Mouse (Mus musculus) limb, embryonic 14.5 days (tissue): Measurements from ENCODE around the gene Notch1. TPM values are rescaled to one million over a fixed set of nuclear protein-coding genes. Genes with fewer than 3 reads are reported as not detected.
A peak's percentile ranks its signal among the peaks of the same experiment; 100 is the strongest.

Experiments
- ATAC-seq: fragments of 200-750 bp; cut with Nextera tagmentation; 2 replicates; pipeline ENCODE4 v1.8.0; 2017; ENCODE audit warnings: low read depth, moderate number of reproducible peaks, moderate TSS enrichment; ENCODE audit not compliant: low FRiP score
- DNase-seq: peaks from one replicate; pipeline ENCODE4 v3.0.0-alpha.2; 2015; ENCODE audit warnings: low spot score
- H3K27ac ChIP-seq: fragments of 300-500 bp; sonication (generic); replicated peaks from 2 replicates; pipeline ENCODE4 v1.5.1; 2014; ENCODE audit warnings: low read depth, mild to moderate bottlenecking, low read length, moderate library complexity, mixed read lengths
- H3K27me3 ChIP-seq: fragments of 300-500 bp; sonication (generic); 2 replicates; pipeline ENCODE4 v1.6.1; 2014; ENCODE audit warnings: low read length, mixed read lengths; ENCODE audit not compliant: control insufficient read depth, insufficient read depth
- H3K36me3 ChIP-seq: fragments of 300-500 bp; sonication (generic); 2 replicates; pipeline ENCODE4 v1.6.1; 2014; ENCODE audit warnings: mild to moderate bottlenecking, low read length, moderate library complexity, mixed read lengths; ENCODE audit not compliant: control insufficient read depth, insufficient read depth
- H3K4me1 ChIP-seq: fragments of 300-500 bp; sonication (generic); 2 replicates; pipeline ENCODE4 v1.6.1; 2014; ENCODE audit warnings: antibody characterized with exemption, low read length, mixed read lengths; ENCODE audit not compliant: control insufficient read depth, insufficient read depth
- H3K4me2 ChIP-seq: fragments of 300-500 bp; sonication (generic); replicated peaks from 2 replicates; pipeline ENCODE4 v1.6.1; 2014; ENCODE audit warnings: low read depth, mild to moderate bottlenecking, low read length, moderate library complexity; ENCODE audit not compliant: severe bottlenecking
- H3K4me3 ChIP-seq: fragments of 300-500 bp; sonication (generic); replicated peaks from 2 replicates; pipeline ENCODE4 v1.5.1; 2014; ENCODE audit warnings: low read length
- H3K9ac ChIP-seq: fragments of 300-500 bp; sonication (generic); 2 replicates; pipeline ENCODE4 v1.6.1; 2014; ENCODE audit warnings: mild to moderate bottlenecking, low read depth, low read length, moderate library complexity; ENCODE audit not compliant: severe bottlenecking
- H3K9me3 ChIP-seq: fragments of 300-500 bp; sonication (generic); 2 replicates; pipeline ENCODE4 v1.6.1; 2016; ENCODE audit warnings: low read length; ENCODE audit not compliant: control insufficient read depth
- POLR2A ChIP-seq: fragments of 200-500 bp; IDR thresholded peaks from 2 replicates; pipeline ENCODE4 v1.8.0; 2012; ENCODE audit warnings: inconsistent platforms, mild to moderate bottlenecking, moderate library complexity, borderline replicate concordance; ENCODE audit not compliant: insufficient read depth, insufficient read length; ENCODE audit errors: extremely low read depth
- WGBS: fragments of 180-500 bp; shearing (Covaris S2); extraction: QIAGEN DNeasy Blood & Tissue Kit; methylation state at CpG from one replicate; pipeline ENCODE4 v1.1.7; 2014; 5-methylcytosine and 5-hydroxymethylcytosine counted together
- polyA plus RNA-seq, 2 experiments: library from polyadenylated mRNA; depleted of rRNA in 1 of 2; stranded (reverse) in 1 of 2; unstranded in 1 of 2; fragments of >200 nt; fragmentation: Nextera tagmentation in 1 of 2; extraction: Ambion mirVana in 1 of 2; gene quantifications; 2 replicates each; pipeline versions ENCODE4 v1.2.1 to v1.2.3; 2012 to 2014

Gene Notch1
- polyA plus RNA-seq, 2 experiments: 28.1 to 44.5 TPM

GRCm38 (mm10) chr2:26418120-26418519 is 98.3 kb downstream of the Notch1 start:
- Histone ChIP-seq H3K9ac (no peak overlapping the region), H3K4me2 (no peak overlapping the region), H3K27ac (no peak overlapping the region), H3K4me3 (no peak overlapping the region), H3K9me3 (no peaks in the 10 kb centered on the region), H3K36me3 (peaks cover 96% of the 10 kb centered on the region), H3K4me1 (no peaks in the 10 kb centered on the region), H3K27me3 (no peaks in the 10 kb centered on the region)
- ATAC-seq (no peak), DNase-seq (no peak)
- TF ChIP-seq POLR2A: no peak
- WGBS: 90% methylated on average over 1 of the region's 1 CpGs

DNA sequence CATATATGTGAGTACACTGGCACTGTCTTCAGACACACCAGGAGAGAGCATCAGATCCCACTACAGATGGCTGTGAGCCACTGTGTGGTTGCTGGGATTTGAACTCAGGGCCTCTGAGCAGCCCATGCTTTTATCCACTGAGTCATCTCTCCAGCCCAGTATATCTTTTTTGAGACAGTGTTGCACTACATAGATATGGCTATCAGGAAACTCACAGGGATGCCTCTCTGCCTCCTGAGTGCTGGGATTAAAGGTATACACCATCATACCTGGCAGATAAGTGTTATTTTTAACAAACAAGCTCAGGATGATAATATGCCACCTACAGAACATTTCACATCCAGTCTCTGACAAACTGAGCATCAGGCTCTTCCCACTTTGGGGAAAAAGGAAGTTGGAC is 99.4 kb downstream of the Notch1 start:
- no peaks in the 10 kb centered on the region for H3K4me1 ChIP-seq
- no peak overlapping the region for H3K4me3 ChIP-seq
- TF ChIP-seq POLR2A: no peak
- no peak overlapping the region for H3K9ac ChIP-seq
- no peak overlapping the region for H3K27ac ChIP-seq
- DNase-seq (no peak), ATAC-seq (no peak)
- H3K4me2 ChIP-seq: no peak overlapping the region
- no peaks in the 10 kb centered on the region for H3K27me3 ChIP-seq
- peaks cover 96% of the 10 kb centered on the region for H3K36me3 ChIP-seq
- H3K9me3 ChIP-seq: no peaks in the 10 kb centered on the region

GRCm38 (mm10) chr2:26410931-26411411 is 105.5 kb downstream of the Notch1 start:
- no peak overlapping the region for H3K9ac ChIP-seq
- H3K4me2 ChIP-seq: no peak overlapping the region
- H3K27ac ChIP-seq: no peak overlapping the region
- TF ChIP-seq POLR2A: no peak
- ATAC-seq: no peak
- no peak overlapping the region for H3K4me3 ChIP-seq
- H3K36me3 ChIP-seq: peaks cover 69% of the 10 kb centered on the region
- 75% methylated on average over 4 of the region's 5 CpGs for WGBS
- H3K4me1 ChIP-seq: peaks cover 22% of the 10 kb centered on the region
- H3K9me3 ChIP-seq: no peaks in the 10 kb centered on the region
- DNase-seq: no peak
- H3K27me3 ChIP-seq: no peaks in the 10 kb centered on the region

DNA sequence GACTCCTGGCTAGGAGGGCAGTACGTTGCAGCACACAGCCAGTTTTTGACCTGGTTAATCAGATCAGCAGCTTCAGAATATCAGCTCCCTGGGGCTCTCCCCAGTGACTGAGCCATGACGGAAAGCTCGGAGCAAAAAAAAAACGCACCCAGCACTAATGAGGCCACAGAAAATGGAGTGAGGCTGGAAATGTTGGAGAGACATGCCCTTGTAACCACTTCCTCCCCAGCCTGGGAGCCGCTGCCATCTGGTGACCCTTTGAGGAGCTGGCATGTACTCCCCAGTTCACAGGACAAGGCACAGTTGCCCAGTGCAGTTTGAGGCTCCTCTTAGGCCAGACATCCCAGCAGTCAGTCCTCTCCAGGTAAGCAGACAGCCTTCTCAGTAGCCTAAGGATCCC is 106.4 kb downstream of the Notch1 start:
- no peak for ATAC-seq
- no peak overlapping the region for H3K4me3 ChIP-seq
- no peak overlapping the region for H3K27ac ChIP-seq

DNA sequence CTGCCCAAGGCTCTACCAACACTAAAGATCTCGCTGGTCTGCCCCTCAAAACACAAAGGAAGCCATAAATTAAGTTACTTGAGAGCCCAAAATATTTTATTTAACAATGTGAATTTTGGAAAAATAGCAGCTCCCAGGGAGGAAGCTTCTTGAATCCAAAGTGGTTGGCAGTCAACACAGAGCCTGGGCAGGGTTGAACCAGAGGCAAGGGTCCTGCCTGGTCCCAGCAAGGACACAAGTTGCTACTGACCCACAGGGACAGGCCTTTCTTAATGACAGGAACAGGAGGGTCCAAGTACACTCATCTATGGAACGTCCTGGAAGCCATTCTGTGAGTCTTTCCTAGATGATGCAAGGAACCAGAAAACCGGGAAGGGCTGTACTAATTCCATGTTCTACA is 107.1 kb downstream of the Notch1 start:
- no peak overlapping the region; the same call in 1 of the 2 replicates for H3K9ac ChIP-seq
- no peak overlapping the region for H3K27ac ChIP-seq
- no peak for ATAC-seq
- no peak for DNase-seq
- 63% methylated on average over 3 of the region's 3 CpGs for WGBS
- no peak for TF ChIP-seq POLR2A
- peaks cover 60% of the 10 kb centered on the region for H3K36me3 ChIP-seq
- no peaks in the 10 kb centered on the region for H3K27me3 ChIP-seq
- no peak overlapping the region for H3K4me2 ChIP-seq
- peak overlapping the region; percentile 94 for H3K4me3 ChIP-seq
- peaks cover 22% of the 10 kb centered on the region for H3K4me1 ChIP-seq
- H3K9me3 ChIP-seq: no peaks in the 10 kb centered on the region

More for the DNA sequence above, 106.4 kb downstream of the Notch1 start:
- no peak for DNase-seq
- Histone ChIP-seq H3K9ac (no peak overlapping the region), H3K4me2 (no peak overlapping the region), H3K27me3 (no peaks in the 10 kb centered on the region), H3K4me1 (peaks cover 22% of the 10 kb centered on the region), H3K9me3 (no peaks in the 10 kb centered on the region), H3K36me3 (peaks cover 64% of the 10 kb centered on the region)
- 79% methylated on average over 5 of the region's 5 CpGs for WGBS
- no peak for TF ChIP-seq POLR2A
